In genomic region chr4:148181483-148181882, GRCm38 (mm10) we compare ENCODE assay signal across 23 mouse cellular contexts. TPM values are rescaled to one million over a fixed set of nuclear protein-coding genes. Genes with fewer than 3 reads are reported as not detected.
A peak's percentile ranks its signal among the peaks of the same experiment; 100 is the strongest.
DNase-seq lines count a peak whose midpoint lies in the region; ATAC-seq and TF ChIP-seq lines count a peak whose summit lies in the region.
"Had no signal": no experiment of that assay in that cellular context is flagged by ENCODE, and none has a peak within 500 bp of the region (broad histone marks: within the 10 kb centered on the region; RNA-seq: fewer than 3 reads in every experiment).

No protein-coding gene starts in this region.

- no peaks in the 10 kb centered on the region for H3K4me1 ChIP-seq in forebrain, embryonic 16.5 days (replicated peaks; ENCODE audit: control insufficient read depth, insufficient read depth, low read length)
- no peaks in the 10 kb centered on the region for H3K4me1 ChIP-seq in forebrain, postnatal 0 days (ENCODE audit: insufficient read depth)
- H3K4me1 ChIP-seq in hindbrain, embryonic 13.5 days (replicated peaks) = peaks cover 24% of the 10 kb centered on the region

- no peaks in the 10 kb centered on the region for H3K79me3 ChIP-seq in C2C12 (ENCODE audit: low read depth)

- TF ChIP-seq CTCF in forebrain, postnatal 0 days (IDR thresholded peaks at IDR 0.05; ENCODE audit: low read depth) = no peak
- TF ChIP-seq CTCF in C2C12 (IDR thresholded peaks at IDR 0.05; ENCODE audit: control insufficient read depth, insufficient read depth, insufficient read length) = no peak

- H3K27me3 ChIP-seq in forebrain, embryonic 16.5 days (replicated peaks; ENCODE audit: control insufficient read depth, insufficient read depth, low read length) = peaks cover 6% of the 10 kb centered on the region
- no peaks in the 10 kb centered on the region; the same call in 1 of the 2 replicates for H3K27me3 ChIP-seq in forebrain, postnatal 0 days (ENCODE audit: insufficient read depth, low read length)
- peaks cover 33% of the 10 kb centered on the region for H3K27me3 ChIP-seq in C2C12 (ENCODE audit: control insufficient read depth, insufficient read depth, insufficient read length)
- H3K27me3 ChIP-seq in hindbrain, embryonic 13.5 days = peaks cover 20% of the 10 kb centered on the region
- H3K27me3 ChIP-seq: Patski had no signal

- H3K79me2 ChIP-seq in C2C12 (ENCODE audit: control insufficient read depth, insufficient read depth) = no peaks in the 10 kb centered on the region

- peak; percentile 38; the same call in 1 of the 2 replicates for ATAC-seq in forebrain, embryonic 16.5 days
- no peak for ATAC-seq in forebrain, postnatal 0 days
- no peak for ATAC-seq in hindbrain, embryonic 13.5 days (ENCODE audit: low FRiP score)
- ATAC-seq: Patski had no signal

- no peak overlapping the region for H3K27ac ChIP-seq in forebrain, embryonic 16.5 days (ENCODE audit: low read length)
- no peak overlapping the region for H3K27ac ChIP-seq in forebrain, postnatal 0 days (ENCODE audit: low read depth, low read length)
- no peak overlapping the region for H3K27ac ChIP-seq in hindbrain, embryonic 13.5 days
- H3K27ac ChIP-seq: embryonic facial prominence, embryonic 12.5 days; embryonic facial prominence, embryonic 15.5 days; hindbrain, embryonic 12.5 days had no signal

- DNase-seq in forebrain, postnatal 0 days = no peak
- DNase-seq in layer of hippocampus, postnatal 36 days = peak; percentile 44 to 45
- no peak for DNase-seq in layer of hippocampus, adult 9-10 months (ENCODE audit: low spot score)
- DNase-seq in urinary bladder, adult 18-20 months (ENCODE audit: low spot score in 2 of 2) = no peak
- DNase-seq: adrenal gland, postnatal 10 days; adrenal gland, postnatal 36 days; cerebellum, adult 11 months; cerebellum, adult 2 months; cerebellum, adult 9-11 months; cerebellum, postnatal 25 days; gastrocnemius, postnatal 10 days; heart, adult 11 months had no signal

- H3K9ac ChIP-seq in forebrain, embryonic 16.5 days (replicated peaks; ENCODE audit: low read depth, low read length) = no peak overlapping the region
- H3K9ac ChIP-seq in forebrain, postnatal 0 days = no peak overlapping the region
- H3K9ac ChIP-seq in hindbrain, embryonic 13.5 days = no peak overlapping the region
- H3K9ac ChIP-seq: embryonic facial prominence, embryonic 12.5 days; embryonic facial prominence, embryonic 15.5 days; hindbrain, embryonic 12.5 days had no signal

- H3ac ChIP-seq in C2C12 (ENCODE audit: control insufficient read depth, insufficient read length, low read depth) = no peak overlapping the region

- H3K4me3 ChIP-seq in forebrain, embryonic 16.5 days (replicated peaks; ENCODE audit: low read length) = no peak overlapping the region
- no peak overlapping the region for H3K4me3 ChIP-seq in forebrain, postnatal 0 days (ENCODE audit: low read depth, low read length)
- H3K4me3 ChIP-seq in C2C12 (ENCODE audit: insufficient read depth, poor library complexity, severe bottlenecking) = no peak overlapping the region
- no peak overlapping the region for H3K4me3 ChIP-seq in hindbrain, embryonic 13.5 days
- H3K4me3 ChIP-seq: embryonic facial prominence, embryonic 12.5 days; embryonic facial prominence, embryonic 15.5 days; hindbrain, embryonic 12.5 days had no signal

- WGBS in forebrain, embryonic 16.5 days = 78% methylated on average over 12 of the region's 12 CpGs
- WGBS in forebrain, postnatal 0 days = 79% methylated on average over 12 of the region's 12 CpGs
- WGBS in hindbrain, embryonic 13.5 days = 87% methylated on average over 12 of the region's 12 CpGs

- no peaks in the 10 kb centered on the region for H3K9me3 ChIP-seq in forebrain, embryonic 16.5 days (ENCODE audit: control insufficient read depth, low read length)
- no peaks in the 10 kb centered on the region for H3K9me3 ChIP-seq in forebrain, postnatal 0 days (ENCODE audit: low read length)
- H3K9me3 ChIP-seq in hindbrain, embryonic 13.5 days = no peaks in the 10 kb centered on the region
- H3K9me3 ChIP-seq: embryonic facial prominence, embryonic 12.5 days; embryonic facial prominence, embryonic 15.5 days; hindbrain, embryonic 12.5 days had no signal

- no peak overlapping the region for H3K4me2 ChIP-seq in forebrain, embryonic 16.5 days (ENCODE audit: low read length)
- no peak overlapping the region for H3K4me2 ChIP-seq in forebrain, postnatal 0 days (ENCODE audit: low read depth)
- H3K4me2 ChIP-seq in hindbrain, embryonic 13.5 days = no peak overlapping the region
- H3K4me2 ChIP-seq: embryonic facial prominence, embryonic 12.5 days; embryonic facial prominence, embryonic 15.5 days; heart, embryonic 11.5 days; hindbrain, embryonic 12.5 days had no signal

- H3K36me3 ChIP-seq in forebrain, embryonic 16.5 days (ENCODE audit: control insufficient read depth, insufficient read depth) = no peaks in the 10 kb centered on the region
- H3K36me3 ChIP-seq in forebrain, postnatal 0 days (ENCODE audit: insufficient read depth) = no peaks in the 10 kb centered on the region
- no peaks in the 10 kb centered on the region for H3K36me3 ChIP-seq in C2C12 (ENCODE audit: control insufficient read depth, insufficient read depth)
- H3K36me3 ChIP-seq in hindbrain, embryonic 13.5 days = no peaks in the 10 kb centered on the region
- H3K36me3 ChIP-seq: embryonic facial prominence, embryonic 12.5 days; embryonic facial prominence, embryonic 15.5 days; hindbrain, embryonic 12.5 days had no signal

TF ChIP-seq in C2C12, 6 proteins besides CTCF, POLR2A, EP300 and RAD21:
- TF ChIP-seq CEBPB (IDR thresholded peaks at IDR 0.05; ENCODE audit: low read depth) (no peak), MYOG (IDR thresholded peaks at IDR 0.05; ENCODE audit: control insufficient read depth, extremely low read depth, insufficient read length) (no peak), USF1 (IDR thresholded peaks at IDR 0.05; ENCODE audit: low read depth) (peak; percentile 21)

RNA-seq across cellular contexts. Expression of gene Fbxo2, which starts 21.1 kb away (rescaled TPM):
- 4.3 and 4.7 TPM in 2 replicates for polyA plus RNA-seq in forebrain, embryonic 16.5 days (2015; fragmentation: Nextera tagmentation; extraction: Ambion mirVana)
- total RNA-seq in forebrain, postnatal 0 days (2014; rRNA removed) = 10.2 and 11.9 TPM in 2 replicates
- 11.4 and 15.6 TPM in 2 replicates for polyA plus RNA-seq in forebrain, postnatal 0 days (2015; fragmentation: Nextera tagmentation; extraction: Ambion mirVana)
- total RNA-seq in layer of hippocampus, postnatal 36 days (2021) = 100 to 1,000 TPM in 1 of 2 experiments, 10 to 100 TPM in 1; 91.4 to 102 TPM
- 14.2 TPM for polyA plus RNA-seq in C2C12 (2012; fragmentation: generic; extraction: Trizol)
- 5.3 and 7.1 TPM in 2 replicates for polyA plus RNA-seq in hindbrain, embryonic 13.5 days (2015; fragmentation: Nextera tagmentation; extraction: Ambion mirVana)
- total RNA-seq: gastrocnemius, postnatal 4 days; hematopoietic stem cell, adult 5-6 weeks had no signal
- polyA plus RNA-seq: heart, embryonic 14.5 days had no signal

RNA-seq across cellular contexts. Expression of gene Fbxo44, which starts 21.2 kb away (rescaled TPM):
- polyA plus RNA-seq in forebrain, embryonic 16.5 days (2015; fragmentation: Nextera tagmentation; extraction: Ambion mirVana) = 60.3 and 67.1 TPM in 2 replicates
- 126 and 132 TPM in 2 replicates for total RNA-seq in forebrain, postnatal 0 days (2014; rRNA removed)
- polyA plus RNA-seq in forebrain, postnatal 0 days (2015; fragmentation: Nextera tagmentation; extraction: Ambion mirVana) = 73.3 and 81.4 TPM in 2 replicates
- total RNA-seq in layer of hippocampus, postnatal 36 days (2021) = 100 to 1,000 TPM; 132 to 136 TPM
- 2.1 TPM for polyA plus RNA-seq in C2C12 (2012; fragmentation: generic; extraction: Trizol)
- 91.2 and 98.2 TPM in 2 replicates for polyA plus RNA-seq in hindbrain, embryonic 13.5 days (2015; fragmentation: Nextera tagmentation; extraction: Ambion mirVana)

RNA-seq across cellular contexts. Expression of gene Fbxo6, which starts 29.5 kb away (rescaled TPM):
- 14.4 and 17.7 TPM in 2 replicates for polyA plus RNA-seq in forebrain, embryonic 16.5 days (2015; fragmentation: Nextera tagmentation; extraction: Ambion mirVana)
- total RNA-seq in forebrain, postnatal 0 days (2014; rRNA removed) = 22.0 and 24.0 TPM in 2 replicates
- 22.8 and 24.9 TPM in 2 replicates for polyA plus RNA-seq in forebrain, postnatal 0 days (2015; fragmentation: Nextera tagmentation; extraction: Ambion mirVana)
- 10 to 100 TPM; 28.5 to 29.1 TPM for total RNA-seq in layer of hippocampus, postnatal 36 days (2021)
- 54.4 TPM for polyA plus RNA-seq in C2C12 (2012; fragmentation: generic; extraction: Trizol)
- 15.7 and 16.0 TPM in 2 replicates for polyA plus RNA-seq in hindbrain, embryonic 13.5 days (2015; fragmentation: Nextera tagmentation; extraction: Ambion mirVana)

RNA-seq across cellular contexts. Expression of gene Draxin, which starts 51.0 kb away (rescaled TPM):
- polyA plus RNA-seq in forebrain, embryonic 16.5 days (2015; fragmentation: Nextera tagmentation; extraction: Ambion mirVana) = 22.7 and 23.5 TPM in 2 replicates
- total RNA-seq in forebrain, postnatal 0 days (2014; rRNA removed) = 37.5 and 40.5 TPM in 2 replicates
- 6.8 and 8.7 TPM in 2 replicates for polyA plus RNA-seq in forebrain, postnatal 0 days (2015; fragmentation: Nextera tagmentation; extraction: Ambion mirVana)
- total RNA-seq in layer of hippocampus, postnatal 36 days (2021) = 1 to 10 TPM; 1.3 to 1.6 TPM
- 0.01 TPM for polyA plus RNA-seq in C2C12 (2012; fragmentation: generic; extraction: Trizol)
- 17.2 and 20.9 TPM in 2 replicates for polyA plus RNA-seq in hindbrain, embryonic 13.5 days (2015; fragmentation: Nextera tagmentation; extraction: Ambion mirVana)
- total RNA-seq: hematopoietic stem cell, adult 5-6 weeks had no signal
- polyA plus RNA-seq: heart, embryonic 14.5 days had no signal

RNA-seq across cellular contexts. Expression of gene Mad2l2, which starts 51.3 kb away (rescaled TPM):
- 127 TPM in 2 replicates for polyA plus RNA-seq in forebrain, embryonic 16.5 days (2015; fragmentation: Nextera tagmentation; extraction: Ambion mirVana)
- total RNA-seq in forebrain, postnatal 0 days (2014; rRNA removed) = 43.6 and 45.7 TPM in 2 replicates
- polyA plus RNA-seq in forebrain, postnatal 0 days (2015; fragmentation: Nextera tagmentation; extraction: Ambion mirVana) = 102 and 104 TPM in 2 replicates
- 10 to 100 TPM; 14.5 to 15.6 TPM for total RNA-seq in layer of hippocampus, postnatal 36 days (2021)
- polyA plus RNA-seq in C2C12 (2012; fragmentation: generic; extraction: Trizol) = 35.6 TPM
- polyA plus RNA-seq in hindbrain, embryonic 13.5 days (2015; fragmentation: Nextera tagmentation; extraction: Ambion mirVana) = 118 and 127 TPM in 2 replicates

Comparison
In these comparisons a context has a peak if more than half of its experiments do, and no peak if none do; other contexts are left out.
1. DNase-seq: peak in layer of hippocampus, postnatal 36 days (2 of 2); none in forebrain, postnatal 0 days (single experiment), layer of hippocampus, adult 9-10 months (single experiment) and urinary bladder, adult 18-20 months (0 of 2).
2. RNA of gene Fbxo44, which starts 21.2 kb away (polyA plus RNA-seq): 91.2 to 98.2 TPM in hindbrain, embryonic 13.5 days, 73.3 to 81.4 TPM in forebrain, postnatal 0 days and 60.3 to 67.1 TPM in forebrain, embryonic 16.5 days; 2.1 TPM in C2C12 (single experiment); every median in the first group is over 10 times any median in the second.